Mouse (Mus musculus): ENCODE data around the gene Tmem50b.

- no peak for TF ChIP-seq CTCF (IDR thresholded peaks at IDR 0.05; ENCODE audit: control insufficient read depth, insufficient read depth, insufficient replicate concordance, low read depth, low read length)
- no peak for TF ChIP-seq POLR2A (IDR thresholded peaks at IDR 0.05; ENCODE audit: control insufficient read depth, low read depth, low read length)
Measured at GRCm38 (mm10) chr16:91533097-91534001, 64.3 kb downstream of the Tmem50b start.

Data from testis, adult 2 months (tissue).